Mouse (Mus musculus) left cerebral cortex, postnatal 10 days (tissue): ENCODE results near the gene Ints6l. TPM values are rescaled to one million over a fixed set of nuclear protein-coding genes. Genes with fewer than 3 reads are reported as not detected.
"Not testable (repeated sequence)": the region's sequence is repeated elsewhere in the genome, so short reads cannot be mapped to it uniquely, and the experiment has no call there.

Source experiments
- DNase-seq, 2 experiments: peaks; one replicate each; pipeline ENCODE4 v3.0.0; 2021 to 2022; ENCODE audit warnings: low spot score in 2 of 2, mixed read lengths in 1 of 2; ENCODE audit errors: extremely low spot score in 1 of 2
- intact Hi-C: fragments of 180-260 bp; cut with DNase I; formaldehyde crosslinking; loops from one replicate; pipeline ENCODE4 v1.15.1; 2025
- total RNA-seq, 2 experiments: library from RNA; stranded (reverse); gene quantifications; 2 replicates each; pipeline ENCODE4 v1.2.3; 2021

The Ints6l gene
- total RNA-seq, 2 experiments from 2014 or later: 32.0 to 40.7 TPM

DNA sequence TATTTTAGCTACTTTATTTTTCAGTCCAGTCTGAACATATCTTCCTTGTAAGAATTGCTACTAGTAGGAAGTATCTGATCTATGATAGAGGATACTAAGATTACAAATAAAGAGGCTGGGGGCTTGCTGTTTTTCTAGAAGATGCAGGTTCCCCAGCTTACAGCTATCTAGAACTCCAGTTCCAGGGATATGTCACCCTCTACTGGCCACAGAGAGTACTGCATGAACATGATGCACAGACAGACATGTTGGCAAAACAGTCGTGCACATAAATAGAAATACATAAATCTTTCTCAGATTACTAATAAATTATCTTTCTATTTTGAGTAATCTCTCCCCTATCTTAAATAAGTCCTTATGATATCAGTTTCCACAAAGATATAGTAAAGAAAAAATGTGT lies 35.1 kb downstream of the Ints6l start:
- peak; percentile 62 to 68 for DNase-seq
- intact Hi-C loops: loop anchor here (2.0 kb wide), 1 partner anchor 63 kb away; no protein-coding TSS in a partner anchor

DNA sequence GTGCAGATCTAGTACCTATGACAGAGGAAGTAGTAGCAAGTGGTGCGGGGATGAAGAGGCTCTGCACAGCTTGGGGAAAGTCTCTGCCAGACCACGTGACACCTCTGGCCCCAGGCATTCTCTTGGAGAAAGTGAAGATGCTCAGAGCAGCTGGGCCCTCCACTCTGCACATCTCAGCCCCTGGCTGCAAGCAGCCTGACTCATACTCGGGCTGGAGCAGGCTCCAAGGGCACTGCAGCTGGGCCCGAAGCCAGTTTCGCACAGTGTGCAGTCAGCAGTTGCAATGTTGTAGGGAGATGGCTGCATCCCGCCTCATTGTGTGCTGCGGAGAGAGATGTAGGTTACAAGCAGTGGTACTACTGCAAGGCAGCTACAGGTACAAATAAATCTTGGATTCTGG lies 42.6 kb downstream of the Ints6l start:
- DNase-seq: no peak
- intact Hi-C loops: no loop called here

DNA sequence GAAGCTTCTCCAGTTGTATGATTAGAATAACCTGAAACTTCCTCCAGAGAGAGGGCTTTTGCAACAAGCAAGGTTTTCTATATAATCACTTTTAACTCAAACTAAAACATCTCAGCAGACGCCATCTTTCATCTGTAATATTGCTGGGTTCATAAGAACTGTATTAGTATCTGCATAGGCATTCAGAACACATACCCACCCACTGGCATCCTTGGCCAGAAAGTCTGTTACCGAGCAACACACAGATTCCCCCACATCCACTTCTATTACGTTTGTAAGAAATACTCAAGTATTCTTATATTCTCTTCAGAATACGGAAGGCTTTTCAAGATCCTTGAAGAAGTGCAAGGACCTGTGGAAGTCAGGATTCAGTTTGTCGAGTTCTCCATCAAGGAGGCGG lies 69.8 kb downstream of the Ints6l start, which contains the start of gene Gm10477:
TSS of gene Gm10477 (plus strand) at position 301 of the 400 bp plus-strand sequence.
- intact Hi-C loops, DNase-seq: not testable (repeated sequence)

DNA sequence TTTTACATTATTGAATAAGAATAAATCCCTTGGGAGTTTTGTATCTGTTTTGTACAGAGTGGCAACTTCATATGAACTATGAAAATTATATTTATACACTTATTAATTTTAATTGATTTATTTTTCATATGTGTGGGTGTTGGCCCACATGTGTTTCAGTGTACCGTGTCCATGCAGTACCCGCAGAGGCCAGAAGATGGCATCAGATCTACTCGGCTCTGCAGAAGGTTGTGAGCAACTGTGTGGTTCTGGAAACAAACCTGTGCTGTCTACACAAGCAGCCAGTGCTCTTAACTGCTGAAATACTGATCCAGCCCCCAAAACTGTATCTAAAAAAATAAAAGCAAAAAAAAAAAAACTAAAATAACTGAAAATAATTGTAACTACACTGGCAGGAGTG lies 76.6 kb downstream of the Ints6l start:
- intact Hi-C loops: no loop called here
- peak; percentile 20 to 47 for DNase-seq

DNA sequence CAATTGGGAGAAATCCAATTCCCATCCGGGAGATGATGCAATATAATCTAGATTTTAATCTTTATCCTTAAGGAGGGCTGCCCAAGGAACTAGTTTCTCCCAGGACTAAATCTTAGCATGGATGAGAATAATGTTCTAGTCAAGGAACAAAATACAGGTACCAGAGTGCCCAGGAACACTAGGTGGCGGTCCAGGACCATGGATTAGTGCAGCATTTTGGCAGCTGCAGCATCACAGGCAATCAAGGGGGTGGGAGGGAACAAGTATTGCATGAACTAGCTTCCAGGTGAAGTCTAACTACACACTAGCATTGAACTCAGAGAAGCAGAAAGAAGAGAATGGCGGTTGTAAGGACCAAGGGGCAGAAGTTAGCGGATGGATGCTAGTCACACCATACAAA lies 82.5 kb downstream of the Ints6l start:
- intact Hi-C loops: no loop called here
- peak; percentile 7 to 35 for DNase-seq

DNA sequence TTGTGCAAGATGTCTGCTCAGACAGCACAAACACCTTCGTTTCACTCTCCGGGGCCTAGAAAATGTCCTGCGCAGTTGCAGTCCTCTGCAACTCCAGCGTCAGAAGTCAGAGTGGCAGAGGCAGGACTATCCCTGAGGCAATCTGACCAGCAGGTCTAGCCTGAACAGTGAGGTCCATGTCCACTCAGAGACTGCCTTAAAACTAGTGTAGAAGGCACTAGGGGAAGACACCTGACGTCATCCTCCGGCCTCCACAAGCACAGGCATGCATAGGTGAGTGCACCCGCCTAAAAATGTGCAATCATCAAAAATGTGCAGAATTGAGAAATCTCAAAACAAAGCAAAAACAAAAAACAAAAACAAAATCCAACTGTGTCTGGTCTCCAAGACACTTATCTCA lies 94.8 kb downstream of the Ints6l start, which contains the start of gene Gm648:
TSS of gene Gm648 (minus strand) at position 101 of the 400 bp plus-strand sequence.
- DNase-seq: no peak
- intact Hi-C loops: no loop called here

DNA sequence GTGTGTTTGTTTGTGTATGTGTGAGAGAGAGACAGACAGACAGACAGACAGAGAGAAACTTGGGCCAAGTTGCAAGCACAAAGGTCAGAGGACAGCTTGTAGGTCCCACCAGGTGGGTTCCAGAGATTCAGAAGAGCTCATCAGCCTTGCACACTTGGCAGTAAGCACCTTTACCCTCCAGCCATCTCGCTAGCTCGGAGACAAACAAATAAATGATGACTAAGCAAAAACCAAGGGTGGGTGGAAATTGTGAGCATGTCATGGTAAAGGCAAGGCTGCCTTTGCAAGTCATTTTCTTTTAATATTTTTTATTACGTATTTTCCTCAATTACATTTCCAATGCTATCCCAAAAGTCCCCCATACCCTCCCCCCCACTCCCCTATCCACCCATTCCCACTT lies 98.9 kb downstream of the Ints6l start:
- intact Hi-C loops: no loop called here
- no peak for DNase-seq

Other genes starting within 250 kb of the Ints6l start
- gene Gm773, start 242.0 kb upstream of the Ints6l start, total RNA-seq: not detected
- 1 to 10 TPM; 4.6 to 5.3 TPM for gene Zfp449, start 108.5 kb upstream of the Ints6l start, total RNA-seq
- gene Smim10l2a, start 80.3 kb upstream of the Ints6l start, total RNA-seq: 10 to 100 TPM; 42.6 to 48.1 TPM
- gene Gm2174, start 6.9 kb upstream of the Ints6l start, total RNA-seq: not detected
- gene Gm10477, start 69.9 kb downstream of the Ints6l start, total RNA-seq: not detected
- gene Gm648, start 94.7 kb downstream of the Ints6l start, total RNA-seq: not detected
- 10 to 100 TPM; 36.7 to 37.8 TPM for gene Mmgt1, start 143.2 kb downstream of the Ints6l start, total RNA-seq
- gene Slc9a6, start 154.9 kb downstream of the Ints6l start, total RNA-seq: 100 to 1,000 TPM in 1 of 2 experiments, 10 to 100 TPM in 1; 93.7 to 109 TPM